Mouse (Mus musculus) natural killer cell, adult 2 months (primary cell): Measurements from ENCODE around the gene Cops3.
"Not testable (repeated sequence)": the region's sequence is repeated elsewhere in the genome, so short reads cannot be mapped to it uniquely, and the experiment has no call there.

ENCODE experiments used
- DNase-seq, 2 experiments: peaks; one replicate each; pipeline ENCODE4 v3.0.0; 2022; ENCODE audit warnings: low spot score in 2 of 2

Gene Cops3

DNA sequence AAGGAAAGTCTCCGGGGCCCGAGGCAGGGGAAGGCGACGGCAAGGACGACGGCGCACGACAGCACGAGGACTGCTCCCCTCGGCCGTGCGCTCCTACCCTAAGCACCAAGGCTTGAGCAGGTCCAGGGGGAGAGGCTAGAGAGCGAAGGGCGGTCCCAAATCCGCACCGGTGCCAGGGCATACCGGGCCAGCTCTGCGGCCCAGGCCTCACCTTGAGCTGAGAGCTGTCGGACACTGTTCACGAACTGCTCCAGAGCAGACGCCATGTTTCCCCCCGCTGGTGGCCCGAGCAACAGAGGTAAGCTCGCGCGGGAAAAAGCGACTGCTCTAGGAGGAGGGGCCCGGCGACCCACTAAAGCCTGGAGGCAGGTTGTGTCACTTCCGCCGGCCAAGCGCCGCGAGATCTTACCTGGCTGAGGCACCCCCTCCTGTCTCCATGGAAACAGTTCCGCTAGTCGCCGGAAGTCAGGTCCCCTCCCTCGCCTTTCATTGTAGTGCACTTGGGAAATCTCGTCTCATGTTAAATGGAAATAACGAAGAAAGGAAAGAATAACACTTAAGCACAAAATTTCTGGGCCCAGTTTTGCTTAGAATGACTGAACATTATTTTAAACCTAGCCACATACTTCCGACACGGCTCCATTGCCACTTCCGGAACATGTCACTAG lies at the start of gene Cops3:
Cops3 (minus strand) TSS at position 380 of the 668 bp plus-strand sequence.
- DNase-seq, result peak; percentile 94 to 95

DNA sequence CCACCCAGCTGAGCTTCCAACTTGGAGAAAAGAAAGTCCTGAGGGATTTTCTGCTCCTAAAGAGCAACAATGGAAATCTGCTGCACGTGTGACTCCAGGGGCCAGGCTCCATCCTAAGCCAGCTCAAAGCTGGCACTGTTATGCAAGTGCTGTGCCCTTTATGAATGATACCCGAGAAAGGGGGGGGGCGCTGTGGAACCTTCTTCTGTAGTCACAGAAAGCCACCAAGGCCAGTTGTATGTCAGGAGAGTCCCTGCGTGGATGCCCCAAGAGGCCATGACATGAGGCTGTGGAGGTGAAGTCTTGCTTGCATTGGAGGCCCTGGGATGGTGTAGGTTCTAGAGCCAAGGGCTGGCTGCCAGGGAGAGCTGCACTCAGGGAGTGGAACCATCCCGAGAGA lies 48.5 kb upstream of the Cops3 start:
- no peak for DNase-seq

DNA sequence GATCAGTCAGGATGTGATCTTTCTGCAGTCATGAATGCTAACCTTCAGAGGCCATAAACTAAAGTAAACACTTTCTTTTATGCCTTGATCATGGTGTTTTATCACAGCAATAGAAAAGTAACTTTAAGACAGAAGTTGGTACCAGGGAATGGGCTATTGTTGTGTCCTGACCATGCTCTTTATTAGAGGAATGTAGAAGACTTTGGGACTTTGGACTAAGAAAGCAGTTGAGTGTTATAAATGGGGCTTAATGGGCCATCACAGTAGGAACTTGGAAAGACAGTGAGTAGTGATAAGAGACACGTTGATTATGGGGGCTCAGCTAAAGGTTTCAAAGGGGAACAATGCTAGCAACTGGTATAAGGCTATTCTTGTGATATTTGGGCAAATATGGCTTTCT lies 47.3 kb upstream of the Cops3 start:
- DNase-seq, result no peak

DNA sequence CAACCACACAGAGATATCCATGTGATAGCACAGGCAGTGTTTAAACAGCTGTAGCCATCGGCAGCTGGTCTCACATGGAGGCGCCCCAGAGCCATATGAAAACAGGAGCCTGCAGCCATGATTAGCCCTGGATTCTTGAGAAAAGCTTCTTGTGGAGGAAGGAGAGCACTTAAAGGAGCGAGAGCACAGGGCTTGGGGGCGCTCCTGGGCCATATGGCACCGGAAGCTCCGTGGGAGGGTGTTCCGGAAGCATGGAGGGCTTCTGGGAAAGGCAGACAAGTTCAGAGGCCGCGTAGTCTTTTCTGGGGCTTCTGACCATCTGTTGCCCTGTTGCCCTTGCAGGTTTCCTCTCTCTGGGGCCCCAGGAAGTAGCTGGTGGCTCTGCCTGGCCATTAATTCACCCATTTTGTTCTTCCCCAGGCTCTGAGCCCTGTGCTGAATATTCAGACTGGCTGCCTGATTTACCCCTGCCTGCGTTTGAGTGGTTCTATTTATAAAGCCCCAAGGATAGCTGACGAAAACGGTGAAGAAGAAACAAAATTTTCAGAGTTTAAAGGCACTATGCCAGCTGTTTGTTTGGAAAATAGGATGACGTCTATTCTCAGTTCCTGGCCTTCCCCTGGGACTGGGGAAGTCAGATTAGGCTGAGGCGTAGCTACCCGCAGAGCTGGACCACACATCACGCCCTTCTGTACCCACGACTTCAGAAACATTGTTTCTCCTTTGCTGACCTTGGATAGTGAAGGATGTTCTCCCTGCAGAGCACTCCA lies 45.8 kb upstream of the Cops3 start:
- DNase-seq, result no peak

DNA sequence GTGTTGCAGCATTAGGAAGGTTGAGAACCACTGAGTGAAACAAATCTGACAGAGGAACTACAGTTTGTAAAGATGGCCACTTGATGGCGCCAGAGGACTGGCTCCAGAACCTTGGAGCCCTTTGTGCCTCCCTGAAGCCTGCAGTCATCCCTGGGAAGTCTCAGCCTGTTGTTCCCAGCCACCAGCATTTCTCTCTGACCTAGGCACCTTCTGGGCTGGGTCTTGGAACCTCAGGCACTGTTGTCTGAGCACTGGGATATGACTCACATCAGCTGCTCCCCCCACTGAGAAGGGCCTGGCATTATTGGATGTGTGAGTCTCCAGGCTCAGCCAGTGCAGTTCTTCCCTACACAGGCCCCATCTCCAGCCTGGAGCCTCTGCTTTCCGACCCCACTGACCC lies 40.4 kb upstream of the Cops3 start:
- DNase-seq, result peak; percentile 22 to 55

DNA sequence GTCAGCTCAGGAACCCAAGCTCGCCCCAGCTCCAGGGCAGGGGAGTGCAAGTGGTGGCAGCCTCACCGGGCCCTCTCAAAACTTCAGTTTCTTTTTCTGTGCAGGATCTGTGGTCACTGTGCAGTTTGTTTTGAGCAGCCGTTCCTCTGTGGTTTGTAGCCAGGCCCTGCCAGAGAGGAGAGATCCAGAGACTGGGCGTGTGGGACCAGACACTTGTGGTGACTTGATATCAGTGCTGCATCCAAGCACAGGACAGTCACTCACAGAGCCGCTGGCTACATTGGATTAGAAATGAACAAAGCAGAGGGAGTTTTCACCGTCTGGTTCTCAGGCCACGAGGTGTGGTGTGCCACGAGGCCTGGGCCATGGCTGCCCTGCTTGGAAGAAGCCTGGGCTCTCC lies 32.5 kb upstream of the Cops3 start:
- no peak for DNase-seq

DNA sequence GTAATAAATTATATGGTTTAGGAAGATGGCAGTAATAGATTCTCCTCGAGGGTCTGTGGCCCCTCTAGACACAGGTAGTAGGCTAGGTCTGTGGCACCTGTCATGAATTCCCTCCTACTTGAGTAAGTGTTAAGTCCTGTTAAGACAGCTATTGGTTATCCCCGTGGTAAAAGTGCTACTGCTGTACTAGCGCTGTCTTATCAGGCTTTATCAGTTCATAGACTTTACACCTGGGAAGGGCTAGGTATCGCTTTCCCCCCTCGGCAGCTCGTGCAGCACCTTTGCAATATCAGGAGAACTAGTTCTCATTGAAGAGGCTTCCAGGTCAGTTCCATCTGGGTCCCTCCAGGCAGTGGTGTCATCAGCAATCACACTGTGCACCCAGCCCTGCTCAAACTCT lies 24.7 kb upstream of the Cops3 start:
- no peak for DNase-seq

DNA sequence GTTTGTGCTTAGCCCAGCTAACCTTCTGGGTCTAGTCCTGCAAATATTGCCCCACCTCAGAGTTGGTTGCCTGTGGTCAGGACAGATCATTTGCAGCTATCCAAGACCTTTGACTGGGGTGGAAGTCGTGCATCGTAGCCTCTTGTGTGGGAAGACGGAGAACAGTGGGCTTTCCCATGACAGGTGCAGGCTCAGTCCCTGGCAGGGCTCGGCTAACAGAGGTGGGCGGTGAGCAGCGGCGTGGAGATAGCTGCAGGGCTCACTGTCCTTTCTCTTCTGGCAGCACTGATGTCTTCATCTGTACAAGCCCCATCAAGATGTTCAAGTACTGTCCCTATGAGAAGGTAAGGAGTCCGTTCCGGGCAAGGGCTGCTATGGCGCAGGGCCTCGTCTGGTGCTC lies 20.8 kb upstream of the Cops3 start:
- no peak for DNase-seq

DNA sequence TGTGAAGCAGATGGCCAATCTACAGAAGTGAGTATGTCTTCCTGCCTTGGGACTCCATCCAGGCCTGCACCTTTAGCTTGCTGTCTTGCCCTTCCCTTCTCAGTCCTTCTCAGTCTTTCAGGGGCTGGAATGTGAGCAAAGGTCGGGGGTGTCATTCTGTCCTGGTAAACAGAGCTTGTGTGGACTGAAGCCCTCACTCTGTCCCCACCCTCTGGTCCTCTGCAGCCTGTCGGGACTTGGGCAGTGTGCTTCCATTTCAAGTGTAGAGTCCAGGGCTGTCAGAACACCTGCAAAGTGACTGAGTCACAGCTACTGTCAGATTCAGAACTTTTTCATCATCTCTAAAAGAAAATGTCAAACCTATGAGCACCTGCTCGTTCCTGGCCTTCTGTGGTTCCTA lies 13.2 kb upstream of the Cops3 start:
- DNase-seq, result no peak

DNA sequence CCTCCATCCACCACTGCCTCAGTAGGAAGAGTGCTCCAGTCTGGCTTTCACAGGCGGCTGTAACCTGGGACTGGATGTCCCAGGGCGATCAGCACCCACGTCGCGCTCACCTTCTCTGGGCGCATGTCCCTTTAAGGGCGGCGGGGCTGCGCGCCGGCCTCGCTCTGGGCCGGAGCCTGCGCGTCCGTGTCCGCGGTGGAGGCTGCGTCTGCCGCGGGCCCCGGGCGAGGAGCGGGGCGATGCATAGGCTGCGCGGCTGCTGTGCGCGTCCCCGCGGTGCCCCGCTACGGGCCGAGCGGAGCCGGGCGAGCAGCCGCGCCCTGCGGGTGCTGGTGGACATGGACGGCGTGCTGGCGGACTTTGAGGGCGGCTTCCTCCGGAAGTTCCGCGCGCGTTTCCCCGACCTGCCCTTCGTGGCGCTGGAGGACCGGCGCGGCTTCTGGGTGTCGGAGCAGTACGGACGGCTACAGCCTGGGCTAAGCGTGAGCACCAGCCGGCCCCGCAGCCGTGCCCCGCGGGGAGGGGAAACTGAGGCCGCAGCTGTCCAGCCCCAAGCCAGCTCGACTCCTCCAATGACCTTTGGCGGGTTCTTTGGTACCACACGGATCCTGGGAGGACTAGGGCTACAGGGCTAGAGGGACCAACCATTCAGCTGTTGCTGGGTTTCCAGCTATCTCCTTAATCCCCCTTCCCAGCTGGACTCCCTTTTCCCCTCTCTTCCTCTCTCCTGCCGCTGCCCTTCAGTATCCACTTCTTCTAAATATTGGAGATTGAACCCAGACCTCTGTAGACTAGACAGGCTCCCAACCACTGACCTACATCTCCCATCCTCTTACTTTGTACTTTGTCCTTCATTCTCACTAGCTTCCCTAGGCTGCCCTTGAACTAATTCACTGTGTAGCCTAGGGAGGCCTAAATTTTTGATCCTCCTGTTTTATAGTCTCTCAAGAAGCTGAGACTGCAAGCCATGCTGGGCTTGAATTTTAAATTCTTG lies 8.6 kb upstream of the Cops3 start:
- peak; percentile 58 to 63 for DNase-seq

DNA sequence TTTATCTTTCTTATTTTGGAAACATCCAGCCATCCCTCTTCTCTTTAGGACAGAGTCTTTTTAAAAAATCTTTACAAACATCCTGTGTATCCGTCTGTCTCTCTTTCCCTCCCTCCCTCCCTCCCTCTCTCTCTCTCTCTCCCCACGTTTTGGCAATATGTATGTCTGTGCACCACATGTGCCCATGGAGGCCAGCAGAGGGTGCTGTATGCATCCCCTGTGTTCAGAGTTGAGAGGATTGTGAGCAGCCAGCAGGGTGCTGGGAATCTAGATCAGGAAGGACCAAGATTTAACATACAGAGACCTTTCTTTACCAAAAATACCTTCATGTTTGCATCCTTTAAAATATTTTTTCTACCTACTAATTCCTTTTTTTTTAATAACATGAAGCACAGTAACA lies 7.5 kb upstream of the Cops3 start:
- DNase-seq, result peak; percentile 29 to 43

DNA sequence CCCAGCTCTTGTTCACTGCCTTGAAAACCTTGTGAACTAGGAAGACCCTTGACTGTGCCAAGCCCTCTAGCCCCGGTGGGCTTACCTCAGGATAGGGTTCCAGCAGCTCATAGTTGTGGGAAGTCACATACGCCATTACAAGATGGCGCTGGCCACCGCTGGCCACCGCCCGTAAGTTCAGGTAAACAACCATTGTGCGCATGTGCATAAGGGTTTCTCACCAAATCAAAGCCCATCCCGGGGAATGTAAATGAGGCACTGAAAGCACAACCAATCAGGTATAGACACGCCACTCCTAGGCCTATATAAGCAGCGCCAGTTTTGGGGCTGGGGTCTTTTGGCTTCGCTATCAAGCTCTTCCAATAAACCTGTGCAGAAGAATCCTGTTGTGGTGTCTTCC lies 6.7 kb upstream of the Cops3 start:
- no peak for DNase-seq

DNA sequence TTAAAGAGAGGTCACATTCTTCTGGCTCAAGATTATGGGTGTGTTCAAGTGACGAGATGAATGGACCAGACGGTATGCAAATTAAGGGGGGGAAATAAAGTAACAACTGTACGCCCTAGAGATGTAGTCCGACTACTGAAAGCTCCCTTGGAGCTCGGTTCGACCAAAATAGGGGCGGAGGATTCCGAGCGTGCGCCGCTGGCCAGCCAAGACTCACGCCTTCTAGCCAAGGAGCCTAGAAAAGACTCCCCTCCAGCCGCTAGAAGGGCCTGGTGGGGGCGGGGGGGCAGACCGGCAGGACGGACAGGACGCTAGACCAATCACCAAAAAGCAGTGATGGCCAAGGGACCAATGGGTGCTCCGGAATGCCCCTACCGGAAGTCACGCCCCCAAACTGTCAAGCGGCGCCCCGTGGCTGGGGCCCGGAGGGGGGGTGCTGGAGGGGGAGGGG lies 605 bp downstream of the Cops3 start, which contains the start of gene Nt5m:
Nt5m (plus strand) TSS at position 440 of the 451 bp plus-strand sequence.
- peak; percentile 93 to 94 for DNase-seq

DNA sequence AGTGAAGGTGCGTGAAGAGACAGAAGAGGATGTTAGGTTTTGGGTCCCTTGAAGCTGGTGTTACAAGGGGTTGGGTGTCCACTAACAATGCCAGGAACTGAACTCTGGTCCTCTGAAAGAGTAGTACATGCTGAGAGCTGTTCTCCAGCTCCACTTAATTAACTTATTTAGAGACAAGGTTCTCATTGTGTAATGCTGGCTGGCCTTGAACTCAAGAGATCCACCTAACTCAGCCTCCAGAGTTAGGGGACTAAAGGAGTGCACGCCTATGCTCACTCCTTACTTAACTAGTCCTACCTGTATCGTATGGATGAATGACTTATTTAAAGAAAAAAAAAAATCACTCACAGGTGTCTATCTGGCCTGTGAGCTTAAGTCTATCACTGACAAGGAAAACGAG lies 1.2 kb downstream of the Cops3 start:
- DNase-seq, result no peak

DNA sequence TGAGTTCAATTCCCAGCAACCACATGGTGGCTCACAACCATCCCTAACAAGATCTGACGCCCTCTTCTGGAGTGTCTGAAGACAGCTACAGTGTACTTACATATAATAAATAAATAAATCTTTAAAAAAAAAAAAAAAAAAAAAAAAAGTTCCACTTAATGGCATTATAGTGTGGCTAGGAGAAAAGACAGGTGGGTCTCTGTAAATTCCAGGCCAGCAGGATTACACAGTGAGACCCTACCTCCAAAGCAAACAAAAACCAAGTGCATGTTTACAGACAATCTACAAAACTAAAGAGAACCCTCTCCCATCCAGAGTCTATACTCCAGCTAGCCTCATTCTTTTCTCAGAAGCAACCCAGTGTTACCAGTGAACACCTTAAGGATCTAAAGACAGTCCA lies 1.8 kb downstream of the Cops3 start:
- DNase-seq, result not testable (repeated sequence)

DNA sequence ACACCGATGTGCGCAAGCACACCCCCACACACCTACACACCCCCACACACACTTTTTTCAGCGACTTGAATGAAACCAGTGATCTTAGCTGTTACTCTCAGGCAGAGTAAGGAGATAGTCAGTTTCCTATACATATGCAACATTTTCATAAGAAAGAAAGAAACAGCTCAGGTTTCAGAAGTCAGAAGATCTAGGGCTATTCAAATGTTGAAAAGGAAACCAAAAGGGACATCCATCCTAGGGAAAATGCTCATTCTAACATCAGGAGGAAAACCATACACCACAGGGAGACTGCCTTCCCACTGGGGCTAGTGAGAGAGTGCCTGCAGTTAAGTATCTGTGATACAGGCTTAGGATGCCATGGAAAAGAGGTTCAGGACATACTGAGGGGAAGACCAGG lies 18.0 kb downstream of the Cops3 start:
- no peak for DNase-seq

DNA sequence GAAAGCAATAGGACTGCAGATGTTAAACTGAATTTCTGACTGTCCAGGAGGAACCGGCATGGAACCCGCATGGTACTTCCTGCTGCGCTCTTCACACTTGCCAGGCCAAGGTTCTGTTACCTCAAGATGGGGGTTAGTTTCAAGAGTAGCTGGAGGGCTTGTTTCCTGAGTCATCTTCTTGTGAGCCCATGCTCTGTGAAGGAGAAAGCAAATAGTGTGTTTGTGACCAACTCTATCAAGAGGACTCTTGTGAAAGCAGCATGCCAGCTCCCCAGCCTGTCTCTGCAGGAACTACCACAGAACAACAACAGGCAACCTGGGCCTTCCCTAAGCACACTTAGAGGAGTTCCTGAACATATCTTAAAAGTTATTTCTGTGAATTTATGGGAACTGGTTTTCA lies 21.7 kb downstream of the Cops3 start:
- DNase-seq, result no peak

DNA sequence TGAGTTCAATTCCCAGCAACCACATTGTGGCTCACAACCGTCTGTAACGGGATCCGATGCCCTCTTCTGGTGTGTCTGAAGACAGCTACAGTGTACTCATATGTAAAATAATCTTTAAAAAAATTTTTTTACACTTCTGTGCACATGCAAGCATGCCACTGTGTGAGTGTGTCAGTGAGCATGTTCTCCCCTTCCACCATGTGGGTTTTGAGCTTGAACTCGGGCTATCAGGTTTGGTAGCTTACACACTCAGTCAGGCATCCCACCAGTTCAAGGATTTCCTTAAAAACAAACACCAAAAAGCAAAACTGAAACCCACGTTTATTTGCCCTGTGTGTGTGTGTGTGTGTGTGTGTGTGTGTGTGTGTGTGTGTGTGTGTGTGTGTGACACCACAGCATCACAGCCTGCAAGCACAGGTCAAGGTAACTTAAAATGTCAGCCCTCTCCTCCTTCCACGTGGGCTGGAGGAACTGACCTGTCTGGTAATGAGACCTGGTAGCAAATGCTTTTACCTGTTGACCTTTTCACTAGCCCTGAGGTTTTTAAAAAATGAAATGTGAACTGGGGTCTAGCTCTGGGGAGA lies 24.1 kb downstream of the Cops3 start:
- no peak for DNase-seq

DNA sequence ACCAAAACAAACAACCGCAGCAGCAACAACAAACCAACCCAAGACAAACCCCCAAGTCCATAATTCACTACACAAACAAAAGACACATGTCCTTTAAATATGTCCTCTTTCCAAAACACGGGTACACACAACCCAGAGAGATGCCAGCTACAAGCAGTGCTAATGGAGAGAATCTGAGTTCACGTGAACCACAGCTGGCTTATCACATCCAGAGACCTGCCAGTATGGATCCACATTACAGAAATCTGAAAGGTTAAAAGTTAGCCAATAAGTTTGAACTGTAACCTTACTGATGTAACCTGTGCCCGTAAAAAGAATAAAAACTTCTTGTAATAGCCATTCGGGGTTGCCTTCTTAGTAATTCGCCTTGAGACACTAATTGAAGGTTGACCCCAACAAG lies 24.7 kb downstream of the Cops3 start:
- no peak for DNase-seq

DNA sequence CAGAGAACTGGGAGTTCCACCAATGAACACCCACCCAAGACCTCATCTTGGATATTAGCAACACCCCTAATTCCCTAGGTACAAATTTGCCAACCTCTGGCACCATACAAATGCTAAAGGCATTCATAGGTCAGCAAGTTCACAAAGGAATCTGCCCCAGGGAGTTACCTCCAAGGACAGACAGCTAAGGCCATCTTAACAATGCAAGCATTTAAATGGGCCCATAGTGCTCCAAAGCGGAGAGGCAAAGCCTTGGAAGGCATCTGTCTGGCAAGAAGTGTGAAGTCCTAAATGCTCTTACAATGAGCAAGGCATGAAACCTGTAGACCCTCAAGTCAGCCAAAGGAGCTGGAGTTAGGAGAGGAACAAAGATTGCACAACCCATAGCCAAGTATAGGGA lies 25.3 kb downstream of the Cops3 start:
- DNase-seq, result no peak

DNA sequence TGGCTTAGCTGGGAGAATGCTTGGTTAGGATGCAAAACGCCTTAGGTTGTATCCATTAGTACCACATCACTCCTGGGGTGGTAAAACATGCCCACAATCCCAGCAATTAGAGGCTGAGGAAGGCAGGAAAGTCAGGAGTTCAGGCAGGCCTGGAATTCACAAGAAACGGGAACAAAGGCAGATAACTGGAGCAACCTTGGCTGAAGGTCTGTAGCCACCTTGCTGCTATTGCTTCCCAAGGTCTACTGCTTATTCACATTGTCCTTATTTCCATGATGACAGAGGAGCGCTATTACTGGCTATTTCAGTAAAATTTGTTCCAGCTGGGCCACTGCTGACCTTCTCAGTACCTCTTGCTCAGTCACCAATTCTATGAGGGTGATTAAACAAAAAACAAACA lies 26.4 kb downstream of the Cops3 start:
- DNase-seq, result no peak

DNA sequence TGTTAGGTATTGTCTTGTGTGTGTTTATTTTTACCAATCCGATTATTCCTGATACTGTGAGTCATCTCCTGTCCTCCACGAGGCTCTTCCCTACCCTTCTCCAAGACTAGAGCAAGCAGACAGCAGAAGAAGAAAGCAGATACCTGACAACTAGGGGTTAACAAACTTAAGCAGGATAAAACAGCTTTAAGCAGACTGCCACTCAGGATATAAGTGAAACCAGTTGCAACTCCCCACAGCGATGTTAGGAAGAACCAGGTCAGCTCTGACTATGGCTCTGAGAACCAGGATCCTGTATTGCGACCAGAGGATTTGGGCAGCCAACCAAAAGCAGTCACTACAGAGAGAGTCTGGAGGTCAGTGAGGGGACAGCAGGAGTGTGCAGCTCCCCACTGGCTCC lies 28.4 kb downstream of the Cops3 start:
- no peak for DNase-seq
